Mouse (Mus musculus) stomach, postnatal 0 days (tissue): ENCODE measurements at regions not wholly inside any gene's neighbourhood (a gene's known extent, or its start where the extent isn't known, plus 50 kb on each side); places are given as distances from the start of the nearest gene placed in this dataset.

Source experiments
- CTCF ChIP-seq: IDR thresholded peaks from 2 replicates; pipeline ENCODE4 v1.5.1; 2016; ENCODE audit warnings: antibody characterized with exemption, low read depth, mild to moderate bottlenecking, moderate library complexity
- EP300 ChIP-seq: optimal IDR thresholded peaks from 2 replicates; pipeline ENCODE3; 2016; ENCODE audit warnings: antibody characterized with exemption

- no peak for TF ChIP-seq CTCF
- TF ChIP-seq EP300: no peak
These were observed 552.7 kb upstream of the Mgmt start for GRCm38 (mm10) chr7:136341599-136342210.
